Mouse (Mus musculus) midbrain, embryonic 12.5 days (tissue): ENCODE results near the gene Sec61a2. TPM values are rescaled to one million over a fixed set of nuclear protein-coding genes. Genes with fewer than 3 reads are reported as not detected.

Source experiments
- ATAC-seq: fragments of 200-750 bp; cut with Nextera tagmentation; 2 replicates; pipeline ENCODE4 v1.8.0; 2017; ENCODE audit warnings: low read depth, moderate TSS enrichment, moderate library complexity; ENCODE audit not compliant: low FRiP score
- H3K27ac ChIP-seq: fragments of 300-500 bp; sonication (generic); replicated peaks from 2 replicates; pipeline ENCODE4 v1.5.1; 2016; ENCODE audit warnings: mild to moderate bottlenecking
- H3K27me3 ChIP-seq: fragments of 300-500 bp; sonication (generic); 2 replicates; pipeline ENCODE4 v1.6.1; 2016; ENCODE audit warnings: mild to moderate bottlenecking
- H3K36me3 ChIP-seq: fragments of 300-500 bp; sonication (generic); 2 replicates; pipeline ENCODE4 v1.6.1; 2016
- H3K4me1 ChIP-seq: fragments of 300-500 bp; sonication (generic); 2 replicates; pipeline ENCODE4 v1.6.1; 2016
- H3K4me2 ChIP-seq: fragments of 300-500 bp; sonication (generic); replicated peaks from 2 replicates; pipeline ENCODE4 v1.6.1; 2016; ENCODE audit warnings: mild to moderate bottlenecking, moderate library complexity
- H3K4me3 ChIP-seq: fragments of 300-500 bp; sonication (generic); 2 replicates; pipeline ENCODE4 v1.5.1; 2016; ENCODE audit warnings: mild to moderate bottlenecking
- H3K9ac ChIP-seq: fragments of 300-500 bp; sonication (generic); replicated peaks from 2 replicates; pipeline ENCODE4 v1.6.1; 2016; ENCODE audit warnings: mild to moderate bottlenecking, moderate library complexity
- H3K9me3 ChIP-seq: fragments of 300-500 bp; sonication (generic); 2 replicates; pipeline ENCODE4 v1.6.1; 2016; ENCODE audit warnings: mild to moderate bottlenecking
- WGBS: fragments of 180-500 bp; shearing (Covaris S2); methylation state at CpG from one replicate; pipeline ENCODE4 v1.1.7; 2016; 5-methylcytosine and 5-hydroxymethylcytosine counted together
- polyA plus RNA-seq: library from polyadenylated mRNA; unstranded; fragments of >200 nt; fragmentation: Nextera tagmentation; extraction: Ambion mirVana; gene quantifications from 2 replicates; pipeline ENCODE4 v1.2.1, GENCODE M21; 2016

The Sec61a2 gene
- 87.5 and 91.8 TPM in 2 replicates for polyA plus RNA-seq

DNA sequence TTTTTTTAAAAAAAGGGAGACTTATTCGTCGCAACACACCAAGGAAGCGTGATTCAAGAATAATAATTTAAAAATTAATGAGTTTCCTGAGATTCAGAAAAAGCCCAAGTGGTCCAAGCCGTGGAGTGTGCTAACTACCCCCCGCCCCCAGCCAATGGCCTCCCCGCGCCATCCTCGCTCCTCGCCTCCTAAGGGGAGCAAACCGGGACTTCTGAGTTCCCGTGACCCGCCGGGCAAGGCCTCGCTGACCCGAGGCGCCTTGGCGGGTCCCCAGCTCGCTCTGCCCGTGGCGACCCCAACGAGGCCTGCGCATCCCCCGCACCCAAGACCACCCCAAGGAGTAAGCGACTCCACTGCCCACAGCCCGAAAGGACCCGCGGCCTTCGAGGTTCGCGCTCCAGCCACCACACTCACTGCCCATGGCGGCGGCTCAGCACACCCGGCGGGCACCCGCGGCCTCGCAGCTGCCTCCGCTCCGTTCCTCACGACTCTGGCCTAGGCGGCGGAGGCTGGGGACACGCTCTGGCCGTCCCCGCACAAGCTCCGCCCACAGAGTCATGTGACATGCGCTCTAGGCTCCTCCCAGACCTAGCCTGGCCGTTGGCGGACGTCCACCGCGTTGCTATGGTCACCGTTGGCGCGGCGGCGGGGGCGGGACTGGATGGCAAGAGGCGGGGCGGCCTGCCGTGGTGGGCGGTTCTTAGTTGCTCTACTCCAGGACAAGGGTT lies at the start of gene Sec61a2:
Sec61a2 (minus strand) TSS at position 590 of the 728 bp plus-strand sequence.
- H3K36me3 ChIP-seq = peaks cover 12% of the 10 kb centered on the region; the same call in 1 of the 2 replicates
- peak within 1 kb of the TSS; percentile 77 for H3K4me3 ChIP-seq
- H3K27ac ChIP-seq = peak within 1 kb of the TSS; percentile 83
- ATAC-seq = peak; percentile 100
- peaks cover 5% of the 10 kb centered on the region; the same call in 1 of the 2 replicates for H3K4me1 ChIP-seq
- H3K9ac ChIP-seq = peak within 1 kb of the TSS; percentile 91
- H3K9me3 ChIP-seq = no peaks in the 10 kb centered on the region
- no peaks in the 10 kb centered on the region for H3K27me3 ChIP-seq
- under 1% methylated on average over 61 of the region's 62 CpGs for WGBS
- peak within 1 kb of the TSS; percentile 57 for H3K4me2 ChIP-seq

DNA sequence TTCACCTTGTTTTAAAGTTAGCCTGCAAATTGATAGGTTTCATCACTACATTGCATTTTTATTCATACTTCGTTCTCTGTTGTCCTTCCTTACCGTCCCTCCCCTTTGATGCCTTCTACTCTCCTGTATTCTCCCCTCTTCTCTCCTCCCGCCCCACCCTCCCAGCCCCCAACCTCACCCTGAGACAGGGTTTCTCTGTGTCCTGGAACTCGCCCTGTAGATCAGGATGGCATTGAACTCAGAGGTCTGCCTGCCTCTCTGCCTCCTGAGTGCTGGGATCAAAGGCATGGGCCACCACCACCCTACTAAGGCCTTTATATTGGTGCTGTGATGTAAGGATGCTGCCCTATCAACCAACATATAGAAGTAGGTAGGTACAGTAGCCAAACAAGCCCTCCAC lies 47.8 kb upstream of the Sec61a2 start:
- H3K9ac ChIP-seq = no peak overlapping the region; the same call in 1 of the 2 replicates
- peak overlapping the region; percentile 74 for H3K4me2 ChIP-seq
- no peak overlapping the region for H3K27ac ChIP-seq
- no peaks in the 10 kb centered on the region for H3K36me3 ChIP-seq
- no peaks in the 10 kb centered on the region for H3K9me3 ChIP-seq
- peak overlapping the region; percentile 57 for H3K4me3 ChIP-seq
- H3K27me3 ChIP-seq = no peaks in the 10 kb centered on the region
- no peak; the same call in 1 of the 2 replicates for ATAC-seq
- peaks cover 10% of the 10 kb centered on the region for H3K4me1 ChIP-seq
- WGBS = 40% methylated on average over 4 of the region's 4 CpGs

DNA sequence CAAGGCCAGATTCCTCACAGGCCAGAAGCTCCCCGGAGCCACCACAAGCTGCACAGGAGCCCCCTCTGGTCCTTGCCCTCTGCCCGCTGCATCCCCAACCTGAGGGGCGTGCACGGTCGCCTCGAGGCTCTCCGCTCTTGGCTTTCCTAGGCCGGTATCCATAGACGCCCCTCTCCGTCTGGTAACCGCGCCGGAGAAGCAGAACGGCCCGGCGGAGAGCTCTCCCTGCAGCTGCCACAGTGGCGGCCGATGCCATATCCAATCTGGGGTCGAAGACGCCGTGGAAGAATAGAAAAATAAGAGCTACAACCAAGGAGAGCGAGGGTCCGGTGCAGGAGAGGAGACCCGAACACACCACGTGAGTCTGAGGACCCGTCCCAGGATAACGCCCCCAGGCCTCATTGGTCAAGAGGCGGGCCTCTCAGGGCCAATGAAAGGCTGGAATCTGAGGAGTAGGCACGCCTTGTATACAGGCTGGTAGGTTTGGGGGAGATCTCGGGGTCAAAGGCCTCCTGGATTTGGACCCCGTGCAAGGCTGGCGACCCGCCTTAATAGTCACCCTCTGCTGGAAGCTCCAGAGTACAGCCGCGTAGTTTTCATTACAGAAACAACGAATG lies 47.3 kb upstream of the Sec61a2 start, which contains the start of gene Dhtkd1:
Dhtkd1 (minus strand) TSS at position 377 of the 617 bp plus-strand sequence.
- Histone ChIP-seq H3K9me3 (no peaks in the 10 kb centered on the region), H3K27ac (0 out of 2 replicates have a peak within 1 kb of the TSS, but pooled peaks have one; percentile 7), H3K36me3 (no peaks in the 10 kb centered on the region), H3K4me1 (peaks cover 10% of the 10 kb centered on the region), H3K9ac (peak within 1 kb of the TSS; percentile 58), H3K4me3 (peak within 1 kb of the TSS; percentile 57), H3K27me3 (no peaks in the 10 kb centered on the region), H3K4me2 (peak within 1 kb of the TSS; percentile 74)
- WGBS = 1% methylated on average over 36 of the region's 36 CpGs
- peak; percentile 94 for ATAC-seq

DNA sequence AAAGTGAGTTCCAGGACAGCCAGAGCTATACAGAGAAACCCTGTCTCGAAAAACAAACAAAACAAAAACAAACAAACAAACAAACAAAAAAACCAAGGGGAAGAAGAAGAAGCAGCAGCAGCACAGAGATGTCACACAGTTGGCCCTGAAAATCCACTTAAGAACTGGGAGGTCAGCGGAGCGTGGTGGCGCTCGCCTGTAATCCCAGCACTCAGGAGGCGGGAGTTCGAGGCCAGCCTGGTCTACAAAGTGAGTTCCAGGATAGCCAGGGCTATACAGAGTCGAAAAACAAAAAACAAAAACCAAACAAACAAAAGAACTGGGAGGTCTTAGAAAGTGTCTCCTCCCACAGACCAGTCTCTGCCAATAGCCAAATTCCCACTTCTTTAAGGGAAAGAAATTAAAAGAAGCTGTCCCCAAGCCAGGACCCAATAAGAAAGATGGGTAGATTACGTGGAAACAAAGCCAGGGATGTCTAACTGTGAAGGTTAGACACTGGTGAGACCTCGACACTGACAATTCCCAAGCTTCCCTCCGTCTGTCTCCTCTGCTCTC lies 46.7 kb upstream of the Sec61a2 start:
- ATAC-seq = no peak
- Histone ChIP-seq H3K36me3 (no peaks in the 10 kb centered on the region), H3K27ac (no peak overlapping the region)

DNA sequence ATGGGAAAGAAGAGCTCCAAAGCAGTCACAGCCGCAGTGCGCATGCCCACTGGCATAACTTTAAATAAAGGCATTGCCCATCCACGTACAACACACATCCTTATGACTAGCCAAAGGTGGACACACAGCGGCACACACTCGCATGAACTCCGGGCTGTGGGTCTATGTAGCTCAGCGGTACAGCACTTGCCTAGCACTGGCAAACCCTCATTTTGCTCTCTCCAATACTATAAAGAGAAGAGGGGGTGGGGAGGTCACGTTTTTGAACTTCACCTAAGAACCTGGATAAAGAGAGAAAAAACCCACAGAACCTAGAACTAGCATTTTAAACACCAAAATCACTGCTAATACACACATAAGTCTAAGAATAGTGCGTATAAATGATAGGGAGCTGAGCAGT lies 45.7 kb upstream of the Sec61a2 start:
- no peaks in the 10 kb centered on the region for H3K9me3 ChIP-seq
- H3K27me3 ChIP-seq = no peaks in the 10 kb centered on the region
- H3K27ac ChIP-seq = no peak overlapping the region
- no peak overlapping the region for H3K4me3 ChIP-seq
- H3K9ac ChIP-seq = no peak overlapping the region
- no peaks in the 10 kb centered on the region for H3K36me3 ChIP-seq
- no peak overlapping the region for H3K4me2 ChIP-seq
- WGBS = 95% methylated on average over 9 of the region's 9 CpGs
- peaks cover 10% of the 10 kb centered on the region for H3K4me1 ChIP-seq
- ATAC-seq = no peak

More for the DNA sequence above, 46.7 kb upstream of the Sec61a2 start:
- Histone ChIP-seq H3K4me3 (peak overlapping the region; percentile 57), H3K4me2 (peak overlapping the region; percentile 74), H3K27me3 (no peaks in the 10 kb centered on the region), H3K4me1 (peaks cover 10% of the 10 kb centered on the region), H3K9me3 (no peaks in the 10 kb centered on the region), H3K9ac (peak overlapping the region; percentile 58)
- 51% methylated on average over 11 of the region's 11 CpGs for WGBS

DNA sequence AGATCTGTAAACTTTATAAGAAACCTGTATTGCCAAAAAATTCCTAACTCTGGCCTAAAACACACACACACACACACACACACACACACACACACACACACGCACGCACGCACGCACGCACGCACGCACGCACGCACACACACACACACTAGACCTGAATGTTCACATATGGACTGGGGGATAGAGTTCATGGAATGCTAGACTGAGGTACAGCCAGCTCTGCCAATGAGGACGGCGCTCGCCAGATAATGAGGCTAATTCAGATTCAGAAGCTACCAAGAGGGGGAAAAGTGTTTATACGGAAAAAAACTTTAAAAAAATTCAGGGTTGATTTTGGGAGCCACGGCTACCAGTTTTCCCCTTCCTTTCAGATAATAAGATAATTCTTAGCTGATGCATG lies 44.7 kb upstream of the Sec61a2 start:
- peaks cover 10% of the 10 kb centered on the region for H3K4me1 ChIP-seq
- 86% methylated on average over 14 of the region's 14 CpGs for WGBS
- ATAC-seq = no peak

DNA sequence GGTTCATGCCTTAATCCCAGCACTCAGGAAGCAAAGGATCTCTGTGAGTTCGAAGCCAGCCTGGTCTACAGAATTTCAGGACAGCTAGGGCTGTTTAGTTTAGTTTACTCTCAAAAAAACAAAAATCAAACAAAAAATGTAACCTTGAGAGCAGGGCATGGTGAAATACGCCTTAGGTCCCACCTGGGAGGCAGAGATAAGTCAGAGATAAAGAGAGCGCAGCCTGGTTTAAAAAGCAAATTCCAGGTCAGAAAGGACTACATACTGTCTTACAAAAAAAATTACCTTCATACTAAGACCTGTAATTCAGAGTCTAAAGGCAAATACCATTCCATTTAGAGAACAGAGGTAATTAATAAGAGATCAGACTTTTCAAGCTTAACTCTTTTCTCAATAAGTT lies 44.1 kb upstream of the Sec61a2 start:
- Histone ChIP-seq H3K27me3 (no peaks in the 10 kb centered on the region), H3K4me2 (no peak overlapping the region), H3K36me3 (no peaks in the 10 kb centered on the region), H3K9ac (no peak overlapping the region), H3K4me3 (no peak overlapping the region), H3K9me3 (no peaks in the 10 kb centered on the region), H3K4me1 (peaks cover 10% of the 10 kb centered on the region), H3K27ac (no peak overlapping the region)
- ATAC-seq = no peak
- WGBS = 89% methylated on average over 3 of the region's 3 CpGs

More for the DNA sequence above, 44.7 kb upstream of the Sec61a2 start:
- Histone ChIP-seq H3K9me3 (no peaks in the 10 kb centered on the region), H3K27me3 (no peaks in the 10 kb centered on the region), H3K4me3 (no peak overlapping the region), H3K9ac (no peak overlapping the region), H3K27ac (no peak overlapping the region), H3K4me2 (no peak overlapping the region), H3K36me3 (no peaks in the 10 kb centered on the region)

DNA sequence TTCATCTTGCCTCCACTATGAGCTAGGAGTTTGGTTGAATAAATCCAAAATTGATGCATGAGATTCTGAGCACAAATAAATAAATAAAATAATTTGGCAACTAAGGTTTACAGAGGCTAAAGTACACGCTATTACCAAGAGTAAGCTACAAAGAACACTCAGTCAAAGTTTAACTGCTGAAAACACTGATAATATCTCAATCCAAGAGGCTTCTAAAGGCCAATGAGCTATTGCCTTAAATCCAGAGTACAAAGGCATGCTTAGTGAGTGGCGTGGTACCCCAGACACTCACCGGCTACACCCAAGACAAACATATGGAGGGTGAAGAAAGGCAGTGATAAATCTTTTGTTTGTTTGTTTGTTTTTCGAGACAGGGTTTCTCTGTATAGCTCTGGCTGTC lies 41.3 kb upstream of the Sec61a2 start:
- H3K27ac ChIP-seq = no peak overlapping the region
- no peak overlapping the region for H3K4me2 ChIP-seq
- ATAC-seq = no peak
- no peaks in the 10 kb centered on the region for H3K9me3 ChIP-seq
- 87% methylated on average over 4 of the region's 4 CpGs for WGBS
- H3K4me1 ChIP-seq = no peaks in the 10 kb centered on the region
- no peak overlapping the region for H3K9ac ChIP-seq
- no peak overlapping the region for H3K4me3 ChIP-seq
- H3K27me3 ChIP-seq = no peaks in the 10 kb centered on the region
- no peaks in the 10 kb centered on the region for H3K36me3 ChIP-seq

DNA sequence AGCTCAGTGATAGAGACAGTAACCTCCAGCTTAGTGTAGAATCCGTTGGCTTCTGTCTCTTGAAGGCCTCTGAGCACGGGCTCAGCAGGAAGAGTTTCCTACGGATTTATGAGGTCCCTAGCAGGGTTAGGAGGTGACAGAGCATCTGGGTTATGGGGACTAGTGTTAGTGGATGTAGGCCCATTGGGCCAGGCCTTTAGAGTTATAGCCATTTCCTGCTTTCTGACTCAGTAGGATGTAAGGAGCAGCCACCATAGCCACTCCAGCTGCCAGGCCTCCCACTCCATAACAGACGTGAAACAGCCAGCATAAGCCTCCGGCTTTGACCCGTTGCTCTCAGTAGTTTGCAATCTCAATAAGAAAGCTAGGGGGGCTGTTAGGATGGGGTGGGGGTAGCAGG lies 40.8 kb upstream of the Sec61a2 start:
- no peaks in the 10 kb centered on the region for H3K9me3 ChIP-seq
- no peak overlapping the region for H3K4me2 ChIP-seq
- WGBS = 78% methylated on average over 6 of the region's 6 CpGs
- no peak overlapping the region for H3K4me3 ChIP-seq
- H3K9ac ChIP-seq = no peak overlapping the region
- no peaks in the 10 kb centered on the region for H3K36me3 ChIP-seq
- H3K27me3 ChIP-seq = no peaks in the 10 kb centered on the region
- no peak for ATAC-seq
- H3K4me1 ChIP-seq = no peaks in the 10 kb centered on the region
- no peak overlapping the region for H3K27ac ChIP-seq

DNA sequence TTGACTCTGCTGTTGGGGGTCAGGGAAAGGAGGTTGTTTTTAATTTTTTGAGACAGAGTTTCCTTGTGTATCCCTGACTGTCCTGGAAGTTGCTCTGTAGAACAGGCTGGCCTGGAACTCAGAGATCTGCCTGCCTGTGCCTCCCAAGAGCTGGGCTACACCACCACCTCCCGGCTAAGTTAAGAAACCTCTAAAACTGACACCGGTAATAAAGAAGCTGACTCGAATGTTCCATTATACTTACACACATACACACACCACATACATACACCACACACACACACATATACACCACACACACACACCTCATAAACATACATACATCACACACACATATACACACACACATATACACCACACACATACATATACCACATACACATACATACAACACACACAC lies 39.7 kb upstream of the Sec61a2 start:
- Histone ChIP-seq H3K4me3 (no peak overlapping the region), H3K4me2 (no peak overlapping the region), H3K9me3 (no peaks in the 10 kb centered on the region), H3K27ac (no peak overlapping the region), H3K9ac (no peak overlapping the region), H3K4me1 (no peaks in the 10 kb centered on the region), H3K36me3 (no peaks in the 10 kb centered on the region; the same call in 1 of the 2 replicates), H3K27me3 (no peaks in the 10 kb centered on the region)
- ATAC-seq = no peak
- WGBS = 97% methylated on average over 3 of the region's 3 CpGs

DNA sequence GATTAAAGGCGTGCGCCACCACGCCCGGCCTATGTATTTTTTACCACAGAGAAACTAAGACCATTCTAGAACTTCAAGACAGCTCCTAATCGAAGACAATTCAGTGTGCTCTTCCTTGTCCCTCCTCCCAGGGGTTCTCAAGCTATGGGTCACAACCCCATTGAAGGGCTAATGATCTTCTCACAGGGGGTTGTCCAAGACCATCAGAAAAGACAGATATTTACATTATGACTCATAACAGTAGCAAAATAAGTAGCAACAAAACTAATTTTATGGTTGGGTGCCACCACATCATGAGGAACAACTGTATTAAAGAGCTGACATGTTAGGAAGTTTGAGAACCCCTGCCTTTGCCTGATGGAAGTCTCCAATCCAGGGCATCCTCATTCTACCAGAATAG lies 36.7 kb upstream of the Sec61a2 start:
- Histone ChIP-seq H3K9me3 (no peaks in the 10 kb centered on the region), H3K36me3 (peaks cover 14% of the 10 kb centered on the region), H3K9ac (no peak overlapping the region), H3K27ac (no peak overlapping the region), H3K27me3 (no peaks in the 10 kb centered on the region), H3K4me3 (no peak overlapping the region), H3K4me2 (no peak overlapping the region), H3K4me1 (no peaks in the 10 kb centered on the region)
- no peak for ATAC-seq
- 89% methylated on average over 5 of the region's 5 CpGs for WGBS
